Mouse (Mus musculus) kidney, postnatal 36 days (tissue): ENCODE measurements around the gene Fmnl2.

Experiments used
- DNase-seq, 2 experiments: peaks; one replicate each; pipeline ENCODE4 v3.0.0; 2021 to 2022; ENCODE audit warnings: mixed read lengths in 2 of 2

Gene Fmnl2

GRCm38 (mm10) chr2:52918094-52918493 lies 60.4 kb downstream of the Fmnl2 start:
- peak in 1 of 2 experiments; percentile 62 for DNase-seq

GRCm38 (mm10) chr2:52920701-52921435 lies 63.2 kb downstream of the Fmnl2 start:
- no peak for DNase-seq

GRCm38 (mm10) chr2:52925062-52925461 lies 67.4 kb downstream of the Fmnl2 start:
- no peak for DNase-seq

- peak in 1 of 2 experiments; percentile 48 for DNase-seq
Measured at GRCm38 (mm10) chr2:52927381-52927780, 69.7 kb downstream of the Fmnl2 start.

- peak in 1 of 2 experiments; percentile 39 for DNase-seq
Measured at GRCm38 (mm10) chr2:52927858-52928301, 70.2 kb downstream of the Fmnl2 start.

- no peak for DNase-seq
Measured at GRCm38 (mm10) chr2:52928401-52928800, 70.7 kb downstream of the Fmnl2 start.

- peak; percentile 49 to 70 for DNase-seq
Measured at GRCm38 (mm10) chr2:52930106-52930868, 72.6 kb downstream of the Fmnl2 start.

GRCm38 (mm10) chr2:52931315-52931714 lies 73.7 kb downstream of the Fmnl2 start:
- DNase-seq: no peak

- no peak for DNase-seq
Measured at GRCm38 (mm10) chr2:52935906-52936305, 78.2 kb downstream of the Fmnl2 start.

GRCm38 (mm10) chr2:52938351-52939074 lies 80.9 kb downstream of the Fmnl2 start:
- DNase-seq: no peak

GRCm38 (mm10) chr2:52943644-52944423 lies 86.2 kb downstream of the Fmnl2 start:
- peak in 1 of 2 experiments; percentile 52 for DNase-seq

- DNase-seq: no peak
Measured at GRCm38 (mm10) chr2:52944594-52944993, 86.9 kb downstream of the Fmnl2 start.

- no peak for DNase-seq
Measured at GRCm38 (mm10) chr2:52946074-52946473, 88.4 kb downstream of the Fmnl2 start.

GRCm38 (mm10) chr2:52946524-52947186 lies 89.0 kb downstream of the Fmnl2 start:
- DNase-seq: no peak

- no peak for DNase-seq
Measured at GRCm38 (mm10) chr2:52948406-52948805, 90.7 kb downstream of the Fmnl2 start.

GRCm38 (mm10) chr2:52949556-52949955 lies 91.9 kb downstream of the Fmnl2 start:
- DNase-seq: no peak

GRCm38 (mm10) chr2:52950226-52950625 lies 92.6 kb downstream of the Fmnl2 start:
- DNase-seq: no peak

GRCm38 (mm10) chr2:52952202-52952730 lies 94.6 kb downstream of the Fmnl2 start:
- no peak for DNase-seq

GRCm38 (mm10) chr2:52955090-52955489 lies 97.4 kb downstream of the Fmnl2 start:
- peak; percentile 88 to 90 for DNase-seq

- DNase-seq: no peak
Measured at GRCm38 (mm10) chr2:52955831-52956230, 98.2 kb downstream of the Fmnl2 start.

- DNase-seq: no peak
Measured at GRCm38 (mm10) chr2:52957771-52958534, 100.3 kb downstream of the Fmnl2 start.
